Mouse (Mus musculus): ENCODE measurements around the gene Tesc. TPM values are rescaled to one million over a fixed set of nuclear protein-coding genes. Genes with fewer than 3 reads are reported as not detected.

Gene Tesc
- polyA plus RNA-seq, 1 experiment from 2014 or later, result 12.3 TPM

DNA sequence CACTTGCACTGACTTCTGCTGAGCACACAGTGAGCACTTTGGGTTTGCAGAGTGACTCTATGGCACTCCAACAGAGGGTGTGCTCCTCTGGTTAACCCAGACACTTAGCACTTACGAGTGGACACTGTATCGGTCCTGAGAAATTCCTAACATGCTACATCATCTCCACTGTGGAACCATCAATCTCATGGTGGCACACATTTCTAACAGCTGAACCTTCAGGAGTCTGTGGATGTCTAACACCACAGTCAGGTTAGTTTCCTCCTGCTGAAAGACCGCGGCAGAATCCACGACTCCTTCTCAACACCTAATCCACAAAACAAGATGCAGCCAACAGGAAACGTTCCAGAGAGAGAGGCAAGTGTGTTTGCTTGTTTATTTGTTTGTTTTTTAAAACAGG, 51.0 kb downstream of the Tesc start:
- Histone ChIP-seq H3K27me3 (ENCODE audit: control insufficient read depth, insufficient read depth, low read length) (no peaks in the 10 kb centered on the region), H3K36me3 (ENCODE audit: control insufficient read depth, insufficient read depth, low read length) (peaks cover 35% of the 10 kb centered on the region), H3K4me2 (replicated peaks; ENCODE audit: low read depth, low read length) (no peak overlapping the region), H3K27ac (ENCODE audit: low read depth, low read length) (no peak overlapping the region), H3K4me1 (ENCODE audit: control insufficient read depth, insufficient read depth, low read length) (0 out of 2 replicates have a peak, but pooled peaks cover 2% of the 10 kb centered on the region), H3K4me3 (ENCODE audit: low read length) (no peak overlapping the region), H3K9ac (ENCODE audit: low read depth, low read length) (no peak overlapping the region), H3K9me3 (ENCODE audit: control insufficient read depth, low read length) (no peaks in the 10 kb centered on the region)
- 80% methylated on average over 6 of the region's 6 CpGs for WGBS
- ATAC-seq (ENCODE audit: low FRiP score, low TSS enrichment), result no peak

DNA sequence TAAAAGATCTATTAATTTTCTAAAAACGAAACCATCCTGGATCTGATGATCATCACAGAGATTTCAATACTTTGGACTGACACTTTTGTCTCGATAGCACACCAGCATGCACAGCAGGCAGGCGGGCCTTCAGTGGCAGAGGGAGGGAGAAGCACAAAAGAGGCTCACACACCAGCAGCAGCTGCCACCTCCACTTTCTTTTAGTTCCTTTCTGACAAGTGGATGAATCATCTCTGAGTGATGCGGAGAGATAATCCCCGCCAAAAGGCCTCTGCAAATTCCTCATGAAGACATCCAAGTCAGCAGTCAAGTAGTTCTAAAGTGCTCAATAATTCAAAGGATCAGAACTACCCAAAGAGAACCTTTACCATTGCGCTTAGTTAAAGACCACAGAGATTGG, 51.8 kb downstream of the Tesc start:
- H3K4me1 ChIP-seq (ENCODE audit: control insufficient read depth, insufficient read depth, low read length), result peaks cover 7% of the 10 kb centered on the region
- H3K36me3 ChIP-seq (ENCODE audit: control insufficient read depth, insufficient read depth, low read length), result peaks cover 27% of the 10 kb centered on the region
- H3K4me2 ChIP-seq (replicated peaks; ENCODE audit: low read depth, low read length), result no peak overlapping the region
- ATAC-seq (ENCODE audit: low FRiP score, low TSS enrichment), result no peak
- H3K27ac ChIP-seq (ENCODE audit: low read depth, low read length), result no peak overlapping the region
- no peaks in the 10 kb centered on the region for H3K27me3 ChIP-seq (ENCODE audit: control insufficient read depth, insufficient read depth, low read length)
- 79% methylated on average over 6 of the region's 6 CpGs for WGBS
- no peaks in the 10 kb centered on the region for H3K9me3 ChIP-seq (ENCODE audit: control insufficient read depth, low read length)
- H3K4me3 ChIP-seq (ENCODE audit: low read length), result no peak overlapping the region
- no peak overlapping the region for H3K9ac ChIP-seq (ENCODE audit: low read depth, low read length)

DNA sequence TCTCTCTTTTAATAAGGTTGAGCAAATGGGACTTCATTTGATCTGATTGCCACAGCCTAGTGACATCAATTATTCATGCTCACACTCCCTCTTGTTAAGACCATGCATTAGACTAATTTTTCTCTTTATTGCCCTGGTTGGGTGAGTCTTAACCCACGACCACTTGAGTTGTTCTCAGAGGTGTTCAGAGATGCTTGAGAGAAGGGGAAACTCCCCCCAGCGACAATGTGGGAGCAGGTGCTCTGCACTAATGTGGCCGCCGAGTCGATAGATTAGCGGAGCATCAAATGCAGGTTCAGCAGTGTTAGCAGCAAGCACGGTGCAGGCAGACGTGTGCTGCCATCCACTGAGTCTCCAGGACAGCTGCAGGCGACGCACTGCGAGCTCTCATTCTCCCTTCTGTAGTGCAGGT, 52.3 kb downstream of the Tesc start:
- Histone ChIP-seq H3K9me3 (ENCODE audit: control insufficient read depth, low read length) (no peaks in the 10 kb centered on the region), H3K36me3 (ENCODE audit: control insufficient read depth, insufficient read depth, low read length) (peaks cover 22% of the 10 kb centered on the region), H3K4me1 (ENCODE audit: control insufficient read depth, insufficient read depth, low read length) (peaks cover 7% of the 10 kb centered on the region), H3K4me2 (replicated peaks; ENCODE audit: low read depth, low read length) (no peak overlapping the region), H3K27me3 (ENCODE audit: control insufficient read depth, insufficient read depth, low read length) (no peaks in the 10 kb centered on the region), H3K9ac (ENCODE audit: low read depth, low read length) (no peak overlapping the region), H3K27ac (ENCODE audit: low read depth, low read length) (no peak overlapping the region), H3K4me3 (ENCODE audit: low read length) (no peak overlapping the region)
- WGBS, result 61% methylated on average over 11 of the region's 11 CpGs
- ATAC-seq (ENCODE audit: low FRiP score, low TSS enrichment), result 0 out of 2 replicates have a peak, but pooled peaks have one; percentile 34

DNA sequence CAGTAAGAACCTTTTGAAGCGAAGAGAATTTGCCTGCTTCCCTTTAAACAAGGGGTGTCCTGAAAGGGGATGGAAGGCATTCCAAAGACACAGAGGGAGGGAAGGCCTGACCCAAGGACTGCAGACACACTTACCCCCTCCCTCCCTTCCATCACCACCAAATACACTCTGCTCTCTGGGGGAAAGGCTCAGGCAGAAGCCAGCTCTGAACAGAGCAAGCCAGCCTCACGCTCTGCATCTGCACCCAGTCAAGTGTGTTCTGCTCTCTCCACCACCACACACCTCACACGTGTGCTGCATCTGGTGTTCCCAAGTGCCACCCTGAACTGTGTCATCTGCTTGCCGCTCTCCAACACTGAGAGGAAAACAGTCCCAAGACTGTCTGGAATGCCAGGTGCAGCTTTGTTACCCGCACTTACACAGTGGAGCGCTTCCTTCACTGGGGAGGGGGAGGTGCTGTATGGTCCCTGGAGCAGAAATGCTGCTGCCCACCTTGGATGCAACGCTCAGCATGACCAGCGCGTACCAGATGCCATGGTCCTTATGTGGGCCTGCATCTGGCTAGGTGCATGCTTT, 53.9 kb downstream of the Tesc start:
- Histone ChIP-seq H3K36me3 (ENCODE audit: control insufficient read depth, insufficient read depth, low read length) (peaks cover 9% of the 10 kb centered on the region), H3K4me2 (replicated peaks; ENCODE audit: low read depth, low read length) (no peak overlapping the region), H3K9ac (ENCODE audit: low read depth, low read length) (no peak overlapping the region), H3K9me3 (ENCODE audit: control insufficient read depth, low read length) (no peaks in the 10 kb centered on the region), H3K4me3 (ENCODE audit: low read length) (no peak overlapping the region), H3K4me1 (ENCODE audit: control insufficient read depth, insufficient read depth, low read length) (peaks cover 7% of the 10 kb centered on the region), H3K27me3 (ENCODE audit: control insufficient read depth, insufficient read depth, low read length) (no peaks in the 10 kb centered on the region), H3K27ac (ENCODE audit: low read depth, low read length) (no peak overlapping the region)
- 86% methylated on average over 9 of the region's 9 CpGs for WGBS
- ATAC-seq (ENCODE audit: low FRiP score, low TSS enrichment), result peak; percentile 20; the same call in 1 of the 2 replicates

DNA sequence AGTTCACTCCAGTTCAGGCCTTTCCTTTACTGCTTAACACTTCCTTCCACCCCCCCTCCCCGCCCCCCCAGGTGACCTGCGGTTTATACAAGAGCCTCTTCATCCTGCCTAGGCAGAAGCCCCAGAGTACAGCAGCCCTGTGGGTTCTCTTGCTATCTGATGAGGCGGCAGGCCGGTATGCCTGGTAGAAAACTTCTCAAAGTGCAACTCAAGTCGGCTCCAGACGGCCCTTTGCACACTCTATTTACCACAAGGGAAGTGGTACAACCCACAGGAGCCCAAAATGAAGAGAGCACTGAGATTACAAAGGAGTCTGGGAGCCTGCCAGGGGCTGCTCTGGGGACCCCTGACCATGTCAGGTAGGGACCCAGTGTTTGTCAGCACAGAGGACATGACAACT, 54.5 kb downstream of the Tesc start:
- Histone ChIP-seq H3K27me3 (ENCODE audit: control insufficient read depth, insufficient read depth, low read length) (no peaks in the 10 kb centered on the region), H3K4me1 (ENCODE audit: control insufficient read depth, insufficient read depth, low read length) (peaks cover 8% of the 10 kb centered on the region), H3K9me3 (ENCODE audit: control insufficient read depth, low read length) (no peaks in the 10 kb centered on the region), H3K4me2 (replicated peaks; ENCODE audit: low read depth, low read length) (no peak overlapping the region), H3K27ac (ENCODE audit: low read depth, low read length) (no peak overlapping the region), H3K36me3 (ENCODE audit: control insufficient read depth, insufficient read depth, low read length) (peaks cover 4% of the 10 kb centered on the region), H3K9ac (ENCODE audit: low read depth, low read length) (no peak overlapping the region), H3K4me3 (ENCODE audit: low read length) (no peak overlapping the region)
- no peak for ATAC-seq (ENCODE audit: low FRiP score, low TSS enrichment)
- WGBS, result 77% methylated on average over 6 of the region's 6 CpGs

DNA sequence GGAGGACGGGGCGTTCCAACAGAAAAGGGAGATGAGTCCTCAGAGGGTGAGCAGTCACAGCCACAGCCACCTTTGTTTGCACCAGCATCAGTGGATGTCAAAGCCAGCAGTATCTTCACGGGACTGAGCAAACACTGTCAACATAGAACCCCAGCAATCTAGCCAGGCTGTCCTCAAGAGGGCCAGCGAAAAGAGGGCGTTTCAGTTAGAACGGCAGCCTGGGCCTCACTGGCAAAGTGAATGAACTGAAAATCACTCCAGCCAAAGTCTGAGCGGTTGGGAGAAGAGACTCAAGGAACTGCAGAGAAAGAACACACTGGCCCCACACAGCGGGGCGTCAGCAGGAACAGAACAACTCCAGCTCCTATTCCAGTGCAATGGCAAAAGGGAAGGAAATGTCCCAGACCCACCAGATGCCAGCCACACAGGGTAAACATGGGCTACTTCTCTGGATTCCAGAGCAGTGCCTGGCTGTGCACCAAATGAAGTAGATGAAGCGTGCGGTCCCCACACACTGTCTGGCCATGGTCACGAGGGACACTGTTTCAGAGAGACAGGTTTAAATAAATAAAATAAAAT, 55.6 kb downstream of the Tesc start:
- peaks cover 10% of the 10 kb centered on the region for H3K4me1 ChIP-seq (ENCODE audit: control insufficient read depth, insufficient read depth, low read length)
- H3K27ac ChIP-seq (ENCODE audit: low read depth, low read length), result no peak overlapping the region
- H3K9ac ChIP-seq (ENCODE audit: low read depth, low read length), result no peak overlapping the region
- H3K4me2 ChIP-seq (replicated peaks; ENCODE audit: low read depth, low read length), result no peak overlapping the region
- no peaks in the 10 kb centered on the region for H3K27me3 ChIP-seq (ENCODE audit: control insufficient read depth, insufficient read depth, low read length)
- no peak for ATAC-seq (ENCODE audit: low FRiP score, low TSS enrichment)
- no peak overlapping the region for H3K4me3 ChIP-seq (ENCODE audit: low read length)
- H3K36me3 ChIP-seq (ENCODE audit: control insufficient read depth, insufficient read depth, low read length), result no peaks in the 10 kb centered on the region; the same call in 1 of the 2 replicates
- WGBS, result 76% methylated on average over 12 of the region's 12 CpGs
- H3K9me3 ChIP-seq (ENCODE audit: control insufficient read depth, low read length), result no peaks in the 10 kb centered on the region

DNA sequence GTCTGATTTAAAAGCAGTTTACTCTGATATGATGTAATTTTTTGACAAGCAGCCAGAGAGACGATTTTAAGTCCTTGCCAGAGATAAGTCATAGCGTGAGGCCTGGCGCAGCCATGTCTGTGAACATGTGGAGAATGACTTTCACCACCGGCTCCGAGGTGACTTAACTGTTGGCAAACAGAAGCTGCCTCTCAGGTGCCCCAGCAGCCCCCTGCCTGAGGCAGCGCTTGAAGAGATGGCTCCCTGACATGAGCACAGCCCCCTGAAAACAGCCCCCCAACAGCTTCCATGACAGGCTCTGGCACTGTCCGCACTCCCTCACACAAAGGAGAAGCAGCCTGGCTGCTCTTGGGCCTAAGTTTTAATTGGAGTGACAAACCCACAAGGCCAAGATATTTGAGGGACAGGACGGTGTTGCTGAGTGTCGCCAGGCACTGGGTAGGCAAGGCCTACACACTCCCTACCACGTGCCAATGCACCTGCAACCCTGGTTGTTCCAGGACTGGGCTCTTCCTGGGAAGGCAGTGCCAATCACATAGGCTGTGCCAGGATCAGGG, 56.7 kb downstream of the Tesc start:
- H3K9ac ChIP-seq (ENCODE audit: low read depth, low read length), result no peak overlapping the region
- no peaks in the 10 kb centered on the region for H3K27me3 ChIP-seq (ENCODE audit: control insufficient read depth, insufficient read depth, low read length)
- no peak for ATAC-seq (ENCODE audit: low FRiP score, low TSS enrichment)
- H3K36me3 ChIP-seq (ENCODE audit: control insufficient read depth, insufficient read depth, low read length), result no peaks in the 10 kb centered on the region; the same call in 1 of the 2 replicates
- H3K9me3 ChIP-seq (ENCODE audit: control insufficient read depth, low read length), result no peaks in the 10 kb centered on the region
- H3K4me3 ChIP-seq (ENCODE audit: low read length), result no peak overlapping the region
- WGBS, result 81% methylated on average over 10 of the region's 10 CpGs
- no peak overlapping the region for H3K4me2 ChIP-seq (replicated peaks; ENCODE audit: low read depth, low read length)
- H3K4me1 ChIP-seq (ENCODE audit: control insufficient read depth, insufficient read depth, low read length), result peaks cover 10% of the 10 kb centered on the region
- no peak overlapping the region for H3K27ac ChIP-seq (ENCODE audit: low read depth, low read length)

DNA sequence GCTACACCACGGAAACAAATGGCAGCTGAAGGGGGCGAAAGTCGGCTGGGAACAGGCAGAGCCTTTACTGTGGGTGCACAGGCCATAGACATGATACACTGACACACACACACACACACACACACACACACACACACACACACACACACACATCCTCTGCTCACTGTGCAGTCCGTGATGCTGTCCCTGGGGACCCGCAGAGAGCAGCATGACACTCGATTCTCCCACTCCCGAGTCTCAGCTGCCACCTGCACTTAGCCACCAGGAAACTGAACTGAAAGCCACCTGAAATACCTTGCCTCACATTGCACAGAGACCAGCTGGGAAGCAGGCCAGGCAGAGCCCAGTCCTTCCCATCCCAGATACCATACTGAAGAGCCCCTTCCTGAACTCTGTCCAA, 57.8 kb downstream of the Tesc start:
- H3K27me3 ChIP-seq (ENCODE audit: control insufficient read depth, insufficient read depth, low read length), result no peaks in the 10 kb centered on the region
- WGBS, result 74% methylated on average over 7 of the region's 7 CpGs
- H3K9me3 ChIP-seq (ENCODE audit: control insufficient read depth, low read length), result no peaks in the 10 kb centered on the region
- H3K4me3 ChIP-seq (ENCODE audit: low read length), result no peak overlapping the region
- no peak overlapping the region for H3K9ac ChIP-seq (ENCODE audit: low read depth, low read length)
- no peak overlapping the region for H3K4me2 ChIP-seq (replicated peaks; ENCODE audit: low read depth, low read length)
- ATAC-seq (ENCODE audit: low FRiP score, low TSS enrichment), result no peak
- H3K4me1 ChIP-seq (ENCODE audit: control insufficient read depth, insufficient read depth, low read length), result peaks cover 10% of the 10 kb centered on the region
- peaks cover 3% of the 10 kb centered on the region; the same call in 1 of the 2 replicates for H3K36me3 ChIP-seq (ENCODE audit: control insufficient read depth, insufficient read depth, low read length)
- H3K27ac ChIP-seq (ENCODE audit: low read depth, low read length), result no peak overlapping the region

DNA sequence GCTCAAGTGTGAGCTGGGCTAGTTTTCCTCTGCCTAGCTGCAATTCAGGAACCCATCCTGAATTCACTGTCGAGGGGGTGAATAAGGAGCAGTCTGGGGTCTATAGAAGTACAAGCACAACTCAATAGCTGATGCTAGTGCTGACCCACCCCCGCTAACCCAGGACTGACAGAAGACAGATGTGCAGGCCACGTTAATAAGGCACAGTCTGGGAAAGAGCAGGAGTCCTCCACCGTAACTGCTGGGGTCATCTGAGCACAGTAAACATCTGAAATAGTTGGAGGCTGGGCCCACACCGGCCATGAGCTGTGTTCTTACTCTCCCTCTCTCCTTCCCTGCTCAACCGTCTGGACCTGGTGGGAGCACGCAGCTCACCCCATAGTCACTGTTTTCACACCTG, 59.4 kb downstream of the Tesc start:
- Histone ChIP-seq H3K27ac (ENCODE audit: low read depth, low read length) (no peak overlapping the region), H3K4me2 (replicated peaks; ENCODE audit: low read depth, low read length) (no peak overlapping the region), H3K4me3 (ENCODE audit: low read length) (no peak overlapping the region), H3K36me3 (ENCODE audit: control insufficient read depth, insufficient read depth, low read length) (peaks cover 18% of the 10 kb centered on the region), H3K27me3 (ENCODE audit: control insufficient read depth, insufficient read depth, low read length) (no peaks in the 10 kb centered on the region), H3K4me1 (ENCODE audit: control insufficient read depth, insufficient read depth, low read length) (peaks cover 10% of the 10 kb centered on the region), H3K9me3 (ENCODE audit: control insufficient read depth, low read length) (0 out of 2 replicates have a peak, but pooled peaks cover 3% of the 10 kb centered on the region), H3K9ac (ENCODE audit: low read depth, low read length) (no peak overlapping the region)
- 26% methylated on average over 7 of the region's 7 CpGs for WGBS
- no peak for ATAC-seq (ENCODE audit: low FRiP score, low TSS enrichment)
